Mouse (Mus musculus) liver, embryonic 14.5 days (tissue): ENCODE data around the gene Nrxn1. TPM values are rescaled to one million over a fixed set of nuclear protein-coding genes. Genes with fewer than 3 reads are reported as not detected.
"Not testable (repeated sequence)": the region's sequence is repeated elsewhere in the genome, so short reads cannot be mapped to it uniquely, and the experiment has no call there.

ENCODE experiments used
- ATAC-seq: fragments of 200-750 bp; cut with Nextera tagmentation; 2 replicates; pipeline ENCODE4 v1.8.0; 2017; ENCODE audit warnings: moderate number of reproducible peaks, mild to moderate bottlenecking, moderate library complexity; ENCODE audit not compliant: insufficient read depth
- DNase-seq, 3 experiments: peaks; one replicate each; pipeline ENCODE4 v3.0.0-alpha.2; 2012 to 2013; ENCODE audit warnings: low read depth in 3 of 3, low spot score in 3 of 3
- H3K27ac ChIP-seq: fragments of 300-500 bp; sonication (generic); 2 replicates; pipeline ENCODE4 v1.5.1; 2014; ENCODE audit warnings: moderate library complexity, mild to moderate bottlenecking, control low read depth, inconsistent platforms
- H3K27me3 ChIP-seq: fragments of 300-500 bp; sonication (generic); 2 replicates; pipeline ENCODE4 v1.6.1; 2014; ENCODE audit warnings: mild to moderate bottlenecking, low read length, moderate library complexity; ENCODE audit not compliant: control insufficient read depth, insufficient read depth
- H3K36me3 ChIP-seq: fragments of 300-500 bp; sonication (generic); replicated peaks from 2 replicates; pipeline ENCODE4 v1.6.1; 2014; ENCODE audit warnings: low read depth; ENCODE audit not compliant: control insufficient read depth, insufficient read depth
- H3K4me1 ChIP-seq, 2 experiments: fragments of 200-500 bp in 1 of 2; fragments of 300-500 bp in 1 of 2; sonication (generic) in 1 of 2; replicated peaks; 2 replicates each; pipeline ENCODE4 v1.6.1; 2012 to 2014; ENCODE audit warnings: antibody characterized with exemption in 1 of 2, inconsistent platforms in 1 of 2, low read length in 1 of 2; ENCODE audit not compliant: control insufficient read depth in 2 of 2, insufficient read depth in 2 of 2
- H3K4me2 ChIP-seq: fragments of 300-500 bp; sonication (generic); 2 replicates; pipeline ENCODE4 v1.6.1; 2014; ENCODE audit warnings: low read depth, mild to moderate bottlenecking, control low read depth, moderate library complexity
- H3K4me3 ChIP-seq, 2 experiments: fragments of 200-500 bp in 1 of 2; fragments of 300-500 bp in 1 of 2; sonication (generic) in 1 of 2; 2 replicates each; pipeline ENCODE4 v1.5.1; 2012 to 2014; ENCODE audit warnings: low read depth in 2 of 2, low read length in 2 of 2, mild to moderate bottlenecking in 2 of 2, control low read depth in 1 of 2, inconsistent platforms in 1 of 2, moderate library complexity in 1 of 2; ENCODE audit not compliant: insufficient read depth in 1 of 2
- H3K9ac ChIP-seq: fragments of 300-500 bp; sonication (generic); replicated peaks from 2 replicates; pipeline ENCODE4 v1.6.1; 2014; ENCODE audit warnings: mild to moderate bottlenecking, control low read depth, moderate library complexity
- H3K9me3 ChIP-seq: fragments of 300-500 bp; sonication (generic); 2 replicates; pipeline ENCODE4 v1.6.1; 2016; ENCODE audit warnings: low read length, mixed read lengths; ENCODE audit not compliant: control insufficient read depth
- CTCF ChIP-seq: IDR thresholded peaks from 2 replicates; pipeline ENCODE4 v1.5.1; 2016; ENCODE audit warnings: antibody characterized with exemption, low read depth, control low read depth
- EP300 ChIP-seq: IDR thresholded peaks from 2 replicates; pipeline ENCODE4 v1.6.1; 2016; ENCODE audit warnings: antibody characterized with exemption, low read depth
- WGBS: fragments of 180-500 bp; shearing (Covaris S2); extraction: QIAGEN DNeasy Blood & Tissue Kit; methylation state at CpG from one replicate; pipeline ENCODE4 v1.1.7; 2014; ENCODE audit not compliant: insufficient replicate concordance; 5-methylcytosine and 5-hydroxymethylcytosine counted together
- polyA plus RNA-seq, 2 experiments: library from polyadenylated mRNA; depleted of rRNA in 1 of 2; stranded (reverse) in 1 of 2; unstranded in 1 of 2; fragments of >200 nt; fragmentation: Nextera tagmentation in 1 of 2; extraction: Ambion mirVana in 1 of 2; gene quantifications; 2 replicates each; pipeline versions ENCODE4 v1.2.1 to v1.2.3; 2012 to 2014

Nrxn1 gene
- polyA plus RNA-seq, 2 experiments, result 0.03 to 0.14 TPM

- WGBS, result 54% methylated on average over 8 of the region's 8 CpGs
- H3K9ac ChIP-seq, result no peak overlapping the region
Measured at GRCm38 (mm10) chr17:90544639-90545259, 548.1 kb downstream of the Nrxn1 start.

GRCm38 (mm10) chr17:90543986-90544638 lies 548.8 kb downstream of the Nrxn1 start:
- H3K4me3 ChIP-seq, result no peak overlapping the region
- 25% methylated on average over 4 of the region's 4 CpGs for WGBS

More at GRCm38 (mm10) chr17:90544639-90545259, 548.1 kb downstream of the Nrxn1 start:
- H3K4me1 ChIP-seq, result no peaks in the 10 kb centered on the region
- TF ChIP-seq EP300, result no peak
- no peak for TF ChIP-seq CTCF
- ATAC-seq, result no peak
- no peaks in the 10 kb centered on the region for H3K36me3 ChIP-seq
- no peak for DNase-seq
- H3K27ac ChIP-seq, result no peak overlapping the region
- H3K4me2 ChIP-seq, result no peak overlapping the region
- H3K27me3 ChIP-seq, result no peaks in the 10 kb centered on the region
- no peak overlapping the region for H3K4me3 ChIP-seq
- no peaks in the 10 kb centered on the region for H3K9me3 ChIP-seq

GRCm38 (mm10) chr17:90531443-90531842 lies 561.4 kb downstream of the Nrxn1 start:
- TF ChIP-seq EP300, result no peak
- TF ChIP-seq CTCF, result no peak
- 89% methylated on average over 2 of the region's 2 CpGs for WGBS
- H3K9me3 ChIP-seq, result no peaks in the 10 kb centered on the region
- H3K36me3 ChIP-seq, result no peaks in the 10 kb centered on the region
- no peak overlapping the region for H3K9ac ChIP-seq
- no peak for DNase-seq
- no peak for ATAC-seq
- no peak overlapping the region for H3K4me2 ChIP-seq
- no peaks in the 10 kb centered on the region for H3K4me1 ChIP-seq
- H3K4me3 ChIP-seq, result no peak overlapping the region
- H3K27me3 ChIP-seq, result no peaks in the 10 kb centered on the region
- H3K27ac ChIP-seq, result no peak overlapping the region

More at GRCm38 (mm10) chr17:90543986-90544638, 548.8 kb downstream of the Nrxn1 start:
- no peak for TF ChIP-seq CTCF
- TF ChIP-seq EP300, result no peak
- ATAC-seq (no peak), DNase-seq (no peak)
- Histone ChIP-seq H3K36me3 (no peaks in the 10 kb centered on the region), H3K27ac (no peak overlapping the region), H3K4me1 (no peaks in the 10 kb centered on the region), H3K9ac (no peak overlapping the region), H3K9me3 (no peaks in the 10 kb centered on the region), H3K4me2 (no peak overlapping the region), H3K27me3 (no peaks in the 10 kb centered on the region)

- Histone ChIP-seq H3K9ac (no peak overlapping the region), H3K4me1 (no peaks in the 10 kb centered on the region), H3K4me3 (no peak overlapping the region), H3K36me3 (no peaks in the 10 kb centered on the region), H3K27ac (no peak overlapping the region), H3K9me3 (no peaks in the 10 kb centered on the region), H3K4me2 (no peak overlapping the region), H3K27me3 (no peaks in the 10 kb centered on the region)
- TF ChIP-seq EP300, result no peak
- no peak for TF ChIP-seq CTCF
- WGBS, result 46% methylated on average over 2 of the region's 2 CpGs
- ATAC-seq (no peak), DNase-seq (no peak)
Measured at GRCm38 (mm10) chr17:90506026-90506425, 586.8 kb downstream of the Nrxn1 start.

- WGBS, result 54% methylated on average over 7 of the region's 7 CpGs
- H3K4me3 ChIP-seq, H3K9ac ChIP-seq, DNase-seq, H3K9me3 ChIP-seq, H3K27ac ChIP-seq, ATAC-seq, H3K4me2 ChIP-seq, H3K27me3 ChIP-seq, H3K36me3 ChIP-seq, H3K4me1 ChIP-seq: not testable (repeated sequence)
Measured at GRCm38 (mm10) chr17:90503999-90504398, 588.9 kb downstream of the Nrxn1 start.
